Mouse (Mus musculus) olfactory bulb, adult 2 months (tissue): ENCODE results near the gene Exph5.

Experiments
- CTCF ChIP-seq: fragments of 200-500 bp; IDR thresholded peaks from 2 replicates; pipeline ENCODE4 v1.5.1; 2012; ENCODE audit warnings: low read depth, mild to moderate bottlenecking, low read length, moderate library complexity; ENCODE audit not compliant: insufficient read depth
- POLR2A ChIP-seq: fragments of 200-500 bp; IDR thresholded peaks from 2 replicates; pipeline ENCODE4 v1.6.1; 2012; ENCODE audit warnings: mild to moderate bottlenecking, low read depth, low read length, moderate library complexity; ENCODE audit not compliant: insufficient read depth

GRCm38 (mm10) chr9:53265589-53265988 is 35.9 kb upstream of the Exph5 start:
- TF ChIP-seq CTCF (no peak), POLR2A (no peak)
